Comparison of ENCODE assay signal across 9 mouse cellular contexts in the genomic region with DNA sequence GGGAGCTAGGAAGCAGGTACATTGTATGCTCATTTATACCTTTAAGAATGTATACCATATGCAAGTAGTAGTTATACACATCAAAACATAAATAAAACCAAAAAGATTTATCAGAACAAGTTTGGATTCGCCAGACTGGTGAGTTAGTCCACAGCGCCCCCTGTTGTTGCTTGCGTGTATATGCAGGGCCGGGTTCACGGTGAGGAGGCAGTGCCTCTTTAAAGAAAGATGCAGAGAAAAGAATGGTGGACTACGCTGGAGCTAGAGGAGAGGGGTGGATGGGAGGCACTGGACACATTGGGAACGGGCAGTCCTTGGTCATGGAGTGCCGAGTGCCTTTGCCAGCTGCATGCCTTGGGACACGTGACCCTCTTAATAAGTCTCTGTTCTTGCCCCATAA. TPM values are rescaled to one million over a fixed set of nuclear protein-coding genes. Genes with fewer than 3 reads are reported as not detected.
DNase-seq lines count a peak whose midpoint lies in the region; ATAC-seq and TF ChIP-seq lines count a peak whose summit lies in the region.
"Had no signal": no experiment of that assay in that cellular context is flagged by ENCODE, and none has a peak within 500 bp of the region (broad histone marks: within the 10 kb centered on the region; RNA-seq: fewer than 3 reads in every experiment).

No protein-coding gene starts in this region.

- no peaks in the 10 kb centered on the region for H3K9me3 ChIP-seq in ES-E14 (ENCODE audit: control insufficient read depth, insufficient read depth, low read depth, low read length)
- no peaks in the 10 kb centered on the region for H3K9me3 ChIP-seq in kidney, postnatal 0 days (replicated peaks; ENCODE audit: low read length)
- no peaks in the 10 kb centered on the region for H3K9me3 ChIP-seq in liver, embryonic 14.5 days (ENCODE audit: control insufficient read depth, low read length)
- H3K9me3 ChIP-seq: hindbrain, embryonic 15.5 days had no signal

- no peak overlapping the region for H3K9ac ChIP-seq in ES-E14 (ENCODE audit: insufficient read depth, low read depth, low read length, poor library complexity, severe bottlenecking)
- no peak overlapping the region for H3K9ac ChIP-seq in kidney, postnatal 0 days (ENCODE audit: low read depth, low read length)
- H3K9ac ChIP-seq in liver, embryonic 14.5 days (replicated peaks): no peak overlapping the region
- H3K9ac ChIP-seq: hindbrain, embryonic 15.5 days had no signal

- H3K4me2 ChIP-seq in kidney, postnatal 0 days (ENCODE audit: low read length): no peak overlapping the region
- no peak overlapping the region for H3K4me2 ChIP-seq in liver, embryonic 14.5 days (ENCODE audit: low read depth)
- H3K4me2 ChIP-seq: hindbrain, embryonic 15.5 days had no signal

- no peaks in the 10 kb centered on the region for H3K36me3 ChIP-seq in ES-E14 (ENCODE audit: control insufficient read depth, insufficient read depth, low read length, poor library complexity, severe bottlenecking)
- no peaks in the 10 kb centered on the region for H3K36me3 ChIP-seq in kidney, postnatal 0 days (ENCODE audit: insufficient read depth, low read length)
- H3K36me3 ChIP-seq in liver, embryonic 14.5 days (replicated peaks; ENCODE audit: control insufficient read depth, insufficient read depth, low read depth): no peaks in the 10 kb centered on the region
- H3K36me3 ChIP-seq: hindbrain, embryonic 15.5 days had no signal

- in situ Hi-C loops in ES-E14 (cut with MboI; ENCODE audit: low sequenced_read_pairs in 2 of 2, unreplicated experiment in 2 of 2): loop anchor here in 1 of 2 experiments (5.0 to 10.0 kb wide), 2 partner anchors 84 to 157 kb away; no protein-coding TSS in a partner anchor

- no peaks in the 10 kb centered on the region for H3K27me3 ChIP-seq in kidney, postnatal 0 days (ENCODE audit: insufficient read depth, low read length)
- H3K27me3 ChIP-seq in liver, embryonic 14.5 days (ENCODE audit: control insufficient read depth, insufficient read depth, low read length): no peaks in the 10 kb centered on the region; the same call in 1 of the 2 replicates
- H3K27me3 ChIP-seq: hindbrain, embryonic 15.5 days had no signal

- intact Hi-C loops in gastrocnemius, adult 2 months (cut with DNase I): loop anchor here (1.0 to 2.0 kb wide), 2 partner anchors 79 to 165 kb away; no protein-coding TSS in a partner anchor

- H3K27ac ChIP-seq in ES-E14 (ENCODE audit: insufficient read depth, low read depth, low read length, poor library complexity, severe bottlenecking): no peak overlapping the region
- H3K27ac ChIP-seq in gastrocnemius, adult 2 months: no peak overlapping the region
- H3K27ac ChIP-seq in kidney, postnatal 0 days: no peak overlapping the region
- H3K27ac ChIP-seq in liver, embryonic 14.5 days: no peak overlapping the region
- H3K27ac ChIP-seq: hindbrain, embryonic 15.5 days had no signal

- H3K4me1 ChIP-seq in ES-E14 (ENCODE audit: control insufficient read depth in 2 of 2, insufficient read depth in 2 of 2, low read length in 2 of 2, poor library complexity in 1 of 2): peaks cover 0 to 2% of the 10 kb centered on the region in 2 experiments; a peak in 1 of 4 replicates
- H3K4me1 ChIP-seq in kidney, postnatal 0 days (replicated peaks; ENCODE audit: insufficient read depth, low read length): no peaks in the 10 kb centered on the region
- no peaks in the 10 kb centered on the region for H3K4me1 ChIP-seq in liver, embryonic 14.5 days (replicated peaks; ENCODE audit: control insufficient read depth in 2 of 2, insufficient read depth in 2 of 2, low read length in 1 of 2)
- H3K4me1 ChIP-seq: hindbrain, embryonic 15.5 days had no signal

- DNase-seq in 3T3-L1 (ENCODE audit: low read depth, low spot score) (peak; percentile 87), ES-E14 (ENCODE audit: low read depth, low spot score) (peak; percentile 65)
- DNase-seq in cerebellum, adult 8-10 months: peak; percentile 67
- DNase-seq in gastrocnemius, adult 2 months: peak; percentile 76
- peak; percentile 90 for DNase-seq in kidney, postnatal 0 days (ENCODE audit: low spot score)
- DNase-seq in liver, embryonic 14.5 days (ENCODE audit: low read depth in 3 of 3, low spot score in 3 of 3): peak; percentile 4 to 30 (median 17)
- peak; percentile 48 for DNase-seq in right cerebral cortex, adult 18-20 months
- DNase-seq in T-cell, adult 2 months (ENCODE audit: low spot score): no peak

- TF ChIP-seq EP300 in liver, embryonic 14.5 days (IDR thresholded peaks at IDR 0.05; ENCODE audit: low read depth): no peak

- under 1% methylated on average over 9 of the region's 9 CpGs for WGBS in kidney, postnatal 0 days
- 6% methylated on average over 9 of the region's 9 CpGs for WGBS in liver, embryonic 14.5 days (ENCODE audit: insufficient replicate concordance)

- TF ChIP-seq CTCF in gastrocnemius, adult 2 months (IDR thresholded peaks at IDR 0.05): peak; percentile 98
- TF ChIP-seq CTCF in kidney, postnatal 0 days (IDR thresholded peaks at IDR 0.05; ENCODE audit: low read depth): peak; percentile 94
- TF ChIP-seq CTCF in liver, embryonic 14.5 days (IDR thresholded peaks at IDR 0.05; ENCODE audit: low read depth): peak; percentile 83

- ATAC-seq in kidney, postnatal 0 days (replicated peaks; ENCODE audit: low FRiP score, low read depth): no peak
- no peak for ATAC-seq in liver, embryonic 14.5 days (ENCODE audit: insufficient read depth)

- H3K4me3 ChIP-seq in ES-E14 (ENCODE audit: insufficient read depth in 1 of 2, low read depth in 1 of 2, low read length in 2 of 2, poor library complexity in 1 of 2, severe bottlenecking in 1 of 2): no peak overlapping the region
- peak overlapping the region; percentile 57 for H3K4me3 ChIP-seq in gastrocnemius, adult 2 months
- no peak overlapping the region for H3K4me3 ChIP-seq in kidney, postnatal 0 days (replicated peaks; ENCODE audit: low read depth, low read length)
- H3K4me3 ChIP-seq in liver, embryonic 14.5 days (ENCODE audit: insufficient read depth in 1 of 2, low read depth in 2 of 2, low read length in 2 of 2): no peak overlapping the region
- H3K4me3 ChIP-seq: hindbrain, embryonic 15.5 days had no signal

TF ChIP-seq in ES-E14, 5 proteins besides CTCF, POLR2A, EP300 and RAD21:
- TF ChIP-seq CHD2 (IDR thresholded peaks at IDR 0.05; ENCODE audit: low read depth, low read length) (no peak), HCFC1 (IDR thresholded peaks at IDR 0.05; ENCODE audit: borderline replicate concordance, insufficient read depth, low read length) (no peak), ZC3H11A (IDR thresholded peaks at IDR 0.05; ENCODE audit: borderline replicate concordance, low read depth, low read length) (peak; percentile 54; the same call in 1 of the 2 replicates), ZNF384 (IDR thresholded peaks at IDR 0.05; ENCODE audit: low read depth, low read length) (no peak)

RNA-seq across cellular contexts. Expression of gene Meioc, which starts 12.1 kb away (rescaled TPM):
- total RNA-seq in ES-E14 (2012; rRNA removed): 9.0 and 9.8 TPM in 2 replicates
- not detected for total RNA-seq in gastrocnemius, adult 2 months (2021)
- polyA plus RNA-seq in kidney, postnatal 0 days (2015; fragmentation: Nextera tagmentation; extraction: Ambion mirVana): 0.32 and 0.36 TPM in 2 replicates
- polyA plus RNA-seq in liver, embryonic 14.5 days (2012; rRNA removed): 0.01 and 0.02 TPM in 2 replicates
- polyA plus RNA-seq in liver, embryonic 14.5 days (2014; fragmentation: Nextera tagmentation; extraction: Ambion mirVana): 0.11 TPM in 1 of 2 replicates, not detected in the other

RNA-seq across cellular contexts. Expression of gene Ccdc43, which starts 46.2 kb away (rescaled TPM):
- total RNA-seq in ES-E14 (2012; rRNA removed): 40.5 and 53.7 TPM in 2 replicates
- 10 to 100 TPM; 76.9 to 85.9 TPM for total RNA-seq in gastrocnemius, adult 2 months (2021)
- 35.3 and 42.8 TPM in 2 replicates for polyA plus RNA-seq in kidney, postnatal 0 days (2015; fragmentation: Nextera tagmentation; extraction: Ambion mirVana)
- polyA plus RNA-seq in liver, embryonic 14.5 days (2012; rRNA removed): 4.0 and 7.1 TPM in 2 replicates
- polyA plus RNA-seq in liver, embryonic 14.5 days (2014; fragmentation: Nextera tagmentation; extraction: Ambion mirVana): 14.1 and 14.7 TPM in 2 replicates

RNA-seq across cellular contexts. Expression of gene Fzd2, which starts 47.2 kb away (rescaled TPM):
- total RNA-seq in ES-E14 (2012; rRNA removed): 26.4 and 27.9 TPM in 2 replicates
- total RNA-seq in gastrocnemius, adult 2 months (2021): 1 to 10 TPM; 1.2 to 2.1 TPM
- 21.8 and 25.9 TPM in 2 replicates for polyA plus RNA-seq in kidney, postnatal 0 days (2015; fragmentation: Nextera tagmentation; extraction: Ambion mirVana)
- 0.91 and 1.1 TPM in 2 replicates for polyA plus RNA-seq in liver, embryonic 14.5 days (2012; rRNA removed)
- polyA plus RNA-seq in liver, embryonic 14.5 days (2014; fragmentation: Nextera tagmentation; extraction: Ambion mirVana): 0.28 and 0.47 TPM in 2 replicates

Comparison
In these comparisons a context has a peak if more than half of its experiments do, and no peak if none do; other contexts are left out.
1. RNA of gene Meioc, which starts 12.1 kb away (total RNA-seq): 9.0 to 9.8 TPM in ES-E14; not detected in gastrocnemius, adult 2 months; every median in the first group is over 10 times any median in the second.
2. Peak in every context shown above with its lines, with median percentiles within 50 percentile points of each other: CTCF ChIP-seq.